Mouse (Mus musculus) kidney, adult 2 months (tissue): ENCODE measurements around the gene Atp11a. TPM values are rescaled to one million over a fixed set of nuclear protein-coding genes. Genes with fewer than 3 reads are reported as not detected.

Experiments used
- DNase-seq: peaks from one replicate; pipeline ENCODE4 v3.0.0; 2021
- H3K27ac ChIP-seq: fragments of 200-500 bp; 2 replicates; pipeline ENCODE4 v1.5.1; 2012; ENCODE audit warnings: low read depth, low read length, control low read depth, inconsistent platforms; ENCODE audit not compliant: insufficient read depth
- H3K27me3 ChIP-seq: fragments of 200-500 bp; replicated peaks from 2 replicates; pipeline ENCODE4 v1.6.1; 2012; ENCODE audit warnings: mild to moderate bottlenecking, moderate library complexity, low read length, inconsistent platforms; ENCODE audit not compliant: control insufficient read depth, insufficient read depth
- H3K36me3 ChIP-seq: fragments of 200-500 bp; 2 replicates; pipeline ENCODE4 v1.6.1; 2012; ENCODE audit warnings: mild to moderate bottlenecking, moderate library complexity, low read length, inconsistent platforms; ENCODE audit not compliant: control insufficient read depth, insufficient read depth
- H3K4me1 ChIP-seq: fragments of 200-500 bp; 2 replicates; pipeline ENCODE4 v1.6.1; 2011; ENCODE audit warnings: low read length; ENCODE audit not compliant: control insufficient read depth, insufficient read depth
- H3K4me3 ChIP-seq: fragments of 200-500 bp; 2 replicates; pipeline ENCODE4 v1.5.1; 2011; ENCODE audit warnings: mild to moderate bottlenecking, low read depth, low read length, control low read depth; ENCODE audit not compliant: insufficient read depth
- CTCF ChIP-seq: fragments of 200-500 bp; conservative IDR thresholded peaks from 2 replicates; pipeline ENCODE4 v1.5.1; 2011; ENCODE audit warnings: low read depth, mild to moderate bottlenecking, control low read depth, low read length, moderate library complexity, mixed read lengths; ENCODE audit not compliant: insufficient read depth, insufficient read length
- POLR2A ChIP-seq: fragments of 200-500 bp; IDR thresholded peaks from one replicate; pipeline ENCODE4 v1.6.1; 2011; ENCODE audit warnings: low read depth, low read length, control low read depth
- WGBS: fragments of 180-500 bp; shearing (Covaris S2); methylation state at CpG from one replicate; pipeline ENCODE4 v1.1.7; 2018; 5-methylcytosine and 5-hydroxymethylcytosine counted together
- polyA plus RNA-seq: library from polyadenylated mRNA; depleted of rRNA; stranded (reverse); fragments of >200 nt; gene quantifications from 2 replicates; pipeline ENCODE4 v1.2.3, GENCODE M21; 2012

The Atp11a gene
- polyA plus RNA-seq, 1 experiment = 176 TPM

- no peak overlapping the region for H3K4me3 ChIP-seq
- WGBS = 63% methylated on average over 9 of the region's 9 CpGs
- H3K27me3 ChIP-seq = no peaks in the 10 kb centered on the region
- peak overlapping the region; percentile 82 for H3K27ac ChIP-seq
- H3K4me1 ChIP-seq = no peaks in the 10 kb centered on the region; the same call in 1 of the 2 replicates
- DNase-seq = peak; percentile 58
- TF ChIP-seq CTCF (no peak), POLR2A (no peak)
- no peaks in the 10 kb centered on the region for H3K36me3 ChIP-seq
These were observed 17.7 kb upstream of the Atp11a start for GRCm38 (mm10) chr8:12739113-12739512.

GRCm38 (mm10) chr8:12743390-12743789, 13.4 kb upstream of the Atp11a start:
- DNase-seq = no peak
- Histone ChIP-seq H3K27ac (no peak overlapping the region), H3K36me3 (no peaks in the 10 kb centered on the region), H3K4me1 (no peaks in the 10 kb centered on the region; the same call in 1 of the 2 replicates), H3K4me3 (no peak overlapping the region), H3K27me3 (no peaks in the 10 kb centered on the region)
- WGBS = 83% methylated on average over 4 of the region's 4 CpGs
- TF ChIP-seq CTCF = no peak

- H3K4me3 ChIP-seq = no peak overlapping the region
- H3K27me3 ChIP-seq = no peaks in the 10 kb centered on the region
- DNase-seq = peak; percentile 57
- TF ChIP-seq POLR2A (no peak), CTCF (no peak)
- 91% methylated on average over 3 of the region's 3 CpGs for WGBS
- H3K27ac ChIP-seq = peak overlapping the region; percentile 85
- peaks cover 16% of the 10 kb centered on the region; the same call in 1 of the 2 replicates for H3K4me1 ChIP-seq
- H3K36me3 ChIP-seq = no peaks in the 10 kb centered on the region
These were observed 8.6 kb upstream of the Atp11a start for GRCm38 (mm10) chr8:12748183-12748582.

- no peak for TF ChIP-seq POLR2A
- TF ChIP-seq CTCF = no peak
These were observed 7.7 kb upstream of the Atp11a start for GRCm38 (mm10) chr8:12749116-12749515.

GRCm38 (mm10) chr8:12753054-12753453, 3.8 kb upstream of the Atp11a start:
- H3K27ac ChIP-seq = peak overlapping the region; percentile 90

More at GRCm38 (mm10) chr8:12749116-12749515, 7.7 kb upstream of the Atp11a start:
- WGBS = 57% methylated on average over 7 of the region's 7 CpGs
- H3K4me1 ChIP-seq = peaks cover 24% of the 10 kb centered on the region; the same call in 1 of the 2 replicates
- no peak overlapping the region for H3K4me3 ChIP-seq
- peak overlapping the region; percentile 85 for H3K27ac ChIP-seq
- H3K27me3 ChIP-seq = no peaks in the 10 kb centered on the region
- no peaks in the 10 kb centered on the region for H3K36me3 ChIP-seq
- peak; percentile 92 for DNase-seq

GRCm38 (mm10) chr8:12754115-12754514, 2.7 kb upstream of the Atp11a start:
- 33% methylated on average over 5 of the region's 5 CpGs for WGBS
- peak; percentile 90 for DNase-seq
- no peaks in the 10 kb centered on the region for H3K27me3 ChIP-seq
- TF ChIP-seq POLR2A (no peak), CTCF (no peak)
- no peaks in the 10 kb centered on the region for H3K36me3 ChIP-seq
- peaks cover 25% of the 10 kb centered on the region; the same call in 1 of the 2 replicates for H3K4me1 ChIP-seq
- peak overlapping the region; percentile 90 for H3K27ac ChIP-seq
- no peak overlapping the region for H3K4me3 ChIP-seq

More at GRCm38 (mm10) chr8:12753054-12753453, 3.8 kb upstream of the Atp11a start:
- Histone ChIP-seq H3K36me3 (no peaks in the 10 kb centered on the region), H3K27me3 (no peaks in the 10 kb centered on the region), H3K4me1 (peaks cover 30% of the 10 kb centered on the region; the same call in 1 of the 2 replicates), H3K4me3 (no peak overlapping the region)
- 38% methylated on average over 6 of the region's 6 CpGs for WGBS
- TF ChIP-seq CTCF (no peak), POLR2A (no peak)
- DNase-seq = peak; percentile 81

GRCm38 (mm10) chr8:12755312-12755711, 1.5 kb upstream of the Atp11a start:
- peak; percentile 53 for DNase-seq
- peak overlapping the region; percentile 59 for H3K27ac ChIP-seq
- WGBS = 38% methylated on average over 2 of the region's 2 CpGs

More at GRCm38 (mm10) chr8:12755312-12755711, 1.5 kb upstream of the Atp11a start:
- Histone ChIP-seq H3K27me3 (no peaks in the 10 kb centered on the region), H3K4me1 (peaks cover 19% of the 10 kb centered on the region; the same call in 1 of the 2 replicates), H3K4me3 (no peak overlapping the region), H3K36me3 (no peaks in the 10 kb centered on the region)
- TF ChIP-seq POLR2A (no peak), CTCF (peak; percentile 50)
